ENCODE assay signal across 29 mouse cellular contexts in genomic region chr1:135553615-135554014, GRCm38 (mm10). TPM values are rescaled to one million over a fixed set of nuclear protein-coding genes. Genes with fewer than 3 reads are reported as not detected.
DNase-seq lines count a peak whose midpoint lies in the region; ATAC-seq and TF ChIP-seq lines count a peak whose summit lies in the region.
"Had no signal": no experiment of that assay in that cellular context is flagged by ENCODE, and none has a peak within 500 bp of the region (broad histone marks: within the 10 kb centered on the region; RNA-seq: fewer than 3 reads in every experiment).

No protein-coding gene starts in this region.

- 19% methylated on average over 4 of the region's 4 CpGs for WGBS in forebrain, embryonic 13.5 days
- WGBS in forebrain, postnatal 0 days = 42% methylated on average over 4 of the region's 4 CpGs
- 42% methylated on average over 4 of the region's 4 CpGs for WGBS in midbrain, embryonic 13.5 days
- WGBS in midbrain, embryonic 15.5 days = 40% methylated on average over 4 of the region's 4 CpGs

- 0 out of 2 replicates have a peak overlapping the region, but pooled peaks have one; percentile 65 for H3K27ac ChIP-seq in forebrain, embryonic 13.5 days
- H3K27ac ChIP-seq in forebrain, postnatal 0 days (ENCODE audit: low read depth, low read length) = no peak overlapping the region
- H3K27ac ChIP-seq in midbrain, embryonic 13.5 days = peak overlapping the region; percentile 16; the same call in 1 of the 2 replicates
- no peak overlapping the region for H3K27ac ChIP-seq in midbrain, embryonic 15.5 days
- H3K27ac ChIP-seq: embryonic facial prominence, embryonic 12.5 days; heart, embryonic 15.5 days; hindbrain, embryonic 12.5 days; layer of hippocampus, adult 2 months; left cerebral cortex, adult 2 months; liver, embryonic 12.5 days had no signal

- no peak for ATAC-seq in forebrain, embryonic 13.5 days
- ATAC-seq in forebrain, postnatal 0 days = no peak
- no peak for ATAC-seq in midbrain, embryonic 13.5 days
- no peak for ATAC-seq in midbrain, embryonic 15.5 days (replicated peaks)
- ATAC-seq in megakaryocyte progenitor cell, adult 5-6 weeks (replicated peaks; ENCODE audit: poor library complexity) = no peak
- ATAC-seq: CD4-positive, CD25-positive, alpha-beta regulatory T cell, adult 4 months; inflammation-experienced regulatory T-cells, adult 6 months; liver, embryonic 12.5 days; liver, postnatal 0 days had no signal

- no peak for DNase-seq in forebrain, postnatal 0 days
- DNase-seq in R1 (ENCODE audit: low read depth, low spot score) = peak; percentile 89
- no peak for DNase-seq in lung, postnatal 4 days
- DNase-seq: adrenal gland, postnatal 25 days; cerebellum, adult 11-12 months; cerebellum, postnatal 10 days; gastrocnemius, postnatal 25 days; heart, adult 11 months; kidney, adult 11 months; kidney, postnatal 36 days; liver, postnatal 0 days; retina, postnatal 1 day; right cerebral cortex, postnatal 14 days; thymus, postnatal 14 days had no signal

- H3K27me3 ChIP-seq in forebrain, embryonic 13.5 days = no peaks in the 10 kb centered on the region
- H3K27me3 ChIP-seq in forebrain, postnatal 0 days (ENCODE audit: insufficient read depth, low read length) = no peaks in the 10 kb centered on the region
- no peaks in the 10 kb centered on the region for H3K27me3 ChIP-seq in midbrain, embryonic 13.5 days
- H3K27me3 ChIP-seq in midbrain, embryonic 15.5 days (replicated peaks) = no peaks in the 10 kb centered on the region
- H3K27me3 ChIP-seq: embryonic facial prominence, embryonic 12.5 days; heart, embryonic 15.5 days; hindbrain, embryonic 12.5 days; liver, embryonic 12.5 days; neural tube, embryonic 15.5 days had no signal

- H3K4me3 ChIP-seq in forebrain, embryonic 13.5 days = no peak overlapping the region
- no peak overlapping the region for H3K4me3 ChIP-seq in forebrain, postnatal 0 days (ENCODE audit: low read depth, low read length)
- no peak overlapping the region for H3K4me3 ChIP-seq in midbrain, embryonic 13.5 days (replicated peaks)
- H3K4me3 ChIP-seq in midbrain, embryonic 15.5 days = no peak overlapping the region
- H3K4me3 ChIP-seq: embryonic facial prominence, embryonic 12.5 days; heart, embryonic 10.5 days; heart, embryonic 15.5 days; hindbrain, embryonic 12.5 days; layer of hippocampus, adult 2 months; left cerebral cortex, adult 2 months; liver, embryonic 12.5 days; neural tube, embryonic 15.5 days had no signal

- no peak overlapping the region for H3K4me2 ChIP-seq in forebrain, embryonic 13.5 days
- no peak overlapping the region for H3K4me2 ChIP-seq in forebrain, postnatal 0 days (ENCODE audit: low read depth)
- H3K4me2 ChIP-seq in midbrain, embryonic 13.5 days (replicated peaks) = no peak overlapping the region
- H3K4me2 ChIP-seq in midbrain, embryonic 15.5 days = no peak overlapping the region
- H3K4me2 ChIP-seq: embryonic facial prominence, embryonic 12.5 days; heart, embryonic 15.5 days; hindbrain, embryonic 12.5 days; liver, embryonic 12.5 days; neural tube, embryonic 15.5 days had no signal

- TF ChIP-seq CTCF in forebrain, postnatal 0 days (IDR thresholded peaks at IDR 0.05; ENCODE audit: low read depth) = no peak

- no peaks in the 10 kb centered on the region for H3K36me3 ChIP-seq in forebrain, embryonic 13.5 days (ENCODE audit: poor library complexity, severe bottlenecking)
- no peaks in the 10 kb centered on the region; the same call in 1 of the 2 replicates for H3K36me3 ChIP-seq in forebrain, postnatal 0 days (ENCODE audit: insufficient read depth)
- no peaks in the 10 kb centered on the region for H3K36me3 ChIP-seq in midbrain, embryonic 13.5 days
- no peaks in the 10 kb centered on the region for H3K36me3 ChIP-seq in midbrain, embryonic 15.5 days (replicated peaks)
- H3K36me3 ChIP-seq: embryonic facial prominence, embryonic 12.5 days; G1E; heart, embryonic 15.5 days; hindbrain, embryonic 12.5 days; liver, embryonic 12.5 days; neural tube, embryonic 15.5 days had no signal

- H3K4me1 ChIP-seq in forebrain, embryonic 13.5 days = peaks cover 84% of the 10 kb centered on the region
- peaks cover 29% of the 10 kb centered on the region for H3K4me1 ChIP-seq in forebrain, postnatal 0 days (ENCODE audit: insufficient read depth)
- peaks cover 81% of the 10 kb centered on the region for H3K4me1 ChIP-seq in midbrain, embryonic 13.5 days (replicated peaks)
- H3K4me1 ChIP-seq in midbrain, embryonic 15.5 days = peaks cover 63% of the 10 kb centered on the region
- H3K4me1 ChIP-seq: liver, embryonic 12.5 days had no signal

- H3K9ac ChIP-seq in forebrain, embryonic 13.5 days = no peak overlapping the region
- no peak overlapping the region for H3K9ac ChIP-seq in forebrain, postnatal 0 days
- no peak overlapping the region for H3K9ac ChIP-seq in midbrain, embryonic 13.5 days (replicated peaks)
- no peak overlapping the region for H3K9ac ChIP-seq in midbrain, embryonic 15.5 days
- H3K9ac ChIP-seq: embryonic facial prominence, embryonic 12.5 days; heart, embryonic 15.5 days; hindbrain, embryonic 12.5 days; liver, embryonic 12.5 days; liver, postnatal 0 days; neural tube, embryonic 15.5 days had no signal

- H3K9me3 ChIP-seq in forebrain, embryonic 13.5 days (replicated peaks) = no peaks in the 10 kb centered on the region
- H3K9me3 ChIP-seq in forebrain, postnatal 0 days (ENCODE audit: low read length) = no peaks in the 10 kb centered on the region
- no peaks in the 10 kb centered on the region for H3K9me3 ChIP-seq in midbrain, embryonic 13.5 days
- H3K9me3 ChIP-seq in midbrain, embryonic 15.5 days = no peaks in the 10 kb centered on the region
- H3K9me3 ChIP-seq: embryonic facial prominence, embryonic 12.5 days; G1E; heart, embryonic 10.5 days; heart, embryonic 15.5 days; hindbrain, embryonic 12.5 days; liver, embryonic 12.5 days; neural tube, embryonic 15.5 days had no signal

RNA-seq across cellular contexts. Expression of gene Nav1, which starts 53.5 kb away (rescaled TPM):
- polyA plus RNA-seq in forebrain, embryonic 13.5 days (2015; fragmentation: Nextera tagmentation; extraction: Ambion mirVana) = 30.6 and 33.3 TPM in 2 replicates
- total RNA-seq in forebrain, postnatal 0 days (2014; rRNA removed) = 67.9 and 85.8 TPM in 2 replicates
- polyA plus RNA-seq in forebrain, postnatal 0 days (2015; fragmentation: Nextera tagmentation; extraction: Ambion mirVana) = 19.7 and 35.5 TPM in 2 replicates
- polyA plus RNA-seq in midbrain, embryonic 13.5 days (2015; fragmentation: Nextera tagmentation; extraction: Ambion mirVana) = 38.0 and 38.1 TPM in 2 replicates
- polyA plus RNA-seq in midbrain, embryonic 15.5 days (2015; fragmentation: Nextera tagmentation; extraction: Ambion mirVana) = 52.6 and 59.4 TPM in 2 replicates
- total RNA-seq in megakaryocyte progenitor cell, adult 5-6 weeks (2015) = 15.7 and 16.9 TPM in 2 replicates
- 2.0 and 2.8 TPM in 2 replicates for total RNA-seq in megakaryocyte progenitor cell, adult 5-6 weeks (2017)
- polyA plus RNA-seq: G1E had no signal

Comparison
In these comparisons a context has a peak if more than half of its experiments do, and no peak if none do; other contexts are left out.
1. H3K27ac ChIP-seq: peak in forebrain, embryonic 13.5 days (single experiment) and midbrain, embryonic 13.5 days (single experiment); none in forebrain, postnatal 0 days (single experiment) and midbrain, embryonic 15.5 days (single experiment).